ENCODE assay signal across 33 mouse cellular contexts in the genomic region with DNA sequence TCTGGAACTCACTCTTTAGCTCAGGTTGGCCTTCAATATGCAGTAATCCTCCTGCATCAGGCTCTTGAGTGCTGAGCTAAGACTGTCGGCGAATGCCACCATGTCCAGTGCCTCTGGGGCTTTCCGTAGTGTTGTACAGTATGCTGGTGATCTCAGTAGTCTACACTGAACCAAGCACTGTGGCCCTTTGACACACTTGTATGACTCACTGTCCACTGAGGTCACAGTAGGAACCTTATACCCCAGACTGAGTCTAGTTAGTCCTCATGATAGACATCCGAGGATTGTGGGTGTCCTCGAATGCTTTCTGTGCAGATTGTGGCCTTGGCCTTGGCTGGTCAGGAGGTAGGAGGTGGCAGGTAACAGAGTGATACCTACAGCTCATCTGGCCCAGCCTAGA. TPM values are rescaled to one million over a fixed set of nuclear protein-coding genes. Genes with fewer than 3 reads are reported as not detected.
A peak's percentile ranks its signal among the peaks of the same experiment; 100 is the strongest.
DNase-seq lines count a peak whose midpoint lies in the region; ATAC-seq and TF ChIP-seq lines count a peak whose summit lies in the region.
"Had no signal": no experiment of that assay in that cellular context is flagged by ENCODE, and none has a peak within 500 bp of the region (broad histone marks: within the 10 kb centered on the region; RNA-seq: fewer than 3 reads in every experiment).

No protein-coding gene starts in this region.

- H3K4me2 ChIP-seq in liver, postnatal 0 days (ENCODE audit: low read depth, low read length) = no peak overlapping the region
- H3K4me2 ChIP-seq in liver, embryonic 12.5 days = no peak overlapping the region
- no peak overlapping the region for H3K4me2 ChIP-seq in stomach, postnatal 0 days (replicated peaks; ENCODE audit: low read depth)
- H3K4me2 ChIP-seq: embryonic facial prominence, embryonic 13.5 days; forebrain, embryonic 12.5 days; forebrain, embryonic 15.5 days; heart, embryonic 12.5 days; heart, embryonic 15.5 days; hindbrain, embryonic 14.5 days had no signal

- H3K4me3 ChIP-seq in liver, postnatal 0 days (ENCODE audit: low read depth, low read length) = no peak overlapping the region
- H3K4me3 ChIP-seq in liver, embryonic 12.5 days = no peak overlapping the region
- H3K4me3 ChIP-seq in bone marrow macrophage, adult 2 months (ENCODE audit: insufficient read depth, low read length) = no peak overlapping the region
- no peak overlapping the region for H3K4me3 ChIP-seq in stomach, postnatal 0 days (ENCODE audit: low read depth, low read length)
- H3K4me3 ChIP-seq in layer of hippocampus, adult 2 months = no peak overlapping the region
- H3K4me3 ChIP-seq: embryonic facial prominence, embryonic 10.5 days; embryonic facial prominence, embryonic 13.5 days; erythroblast, embryonic 14.5 days; forebrain, embryonic 12.5 days; forebrain, embryonic 15.5 days; heart, embryonic 12.5 days; heart, embryonic 15.5 days had no signal

- no peaks in the 10 kb centered on the region for H3K36me3 ChIP-seq in liver, postnatal 0 days (replicated peaks; ENCODE audit: insufficient read depth, low read length)
- 0 out of 2 replicates have a peak, but pooled peaks cover 2% of the 10 kb centered on the region for H3K36me3 ChIP-seq in liver, embryonic 12.5 days
- H3K36me3 ChIP-seq in stomach, postnatal 0 days (ENCODE audit: control insufficient read depth, insufficient read depth, low read length) = no peaks in the 10 kb centered on the region
- H3K36me3 ChIP-seq: embryonic facial prominence, embryonic 10.5 days; embryonic facial prominence, embryonic 13.5 days; heart, embryonic 12.5 days; heart, embryonic 15.5 days had no signal

- H3K9ac ChIP-seq in liver, postnatal 0 days (replicated peaks) = no peak overlapping the region
- H3K9ac ChIP-seq in liver, embryonic 12.5 days = no peak overlapping the region
- H3K9ac ChIP-seq in stomach, postnatal 0 days (ENCODE audit: low read length) = no peak overlapping the region
- H3K9ac ChIP-seq: embryonic facial prominence, embryonic 13.5 days; forebrain, embryonic 12.5 days; forebrain, embryonic 15.5 days; heart, embryonic 12.5 days; heart, embryonic 15.5 days; hindbrain, embryonic 14.5 days had no signal

- ATAC-seq in liver, postnatal 0 days = peak; percentile 60
- no peak for ATAC-seq in liver, embryonic 12.5 days
- peak; percentile 71 for ATAC-seq in stomach, postnatal 0 days (ENCODE audit: low FRiP score, low TSS enrichment)
- ATAC-seq: activated CD4-positive, CD25-positive, alpha-beta regulatory T cell, adult 4 months; forebrain, embryonic 15.5 days; hindbrain, postnatal 0 days; inflammation-experienced regulatory T-cells, adult 6 months; intestine, embryonic 16.5 days had no signal

- H3K9me3 ChIP-seq in liver, postnatal 0 days (ENCODE audit: low read length) = no peaks in the 10 kb centered on the region
- no peaks in the 10 kb centered on the region for H3K9me3 ChIP-seq in liver, embryonic 12.5 days (replicated peaks)
- H3K9me3 ChIP-seq in stomach, postnatal 0 days (ENCODE audit: control insufficient read depth, low read length) = no peaks in the 10 kb centered on the region
- H3K9me3 ChIP-seq: embryonic facial prominence, embryonic 10.5 days; embryonic facial prominence, embryonic 13.5 days; forebrain, embryonic 12.5 days; forebrain, embryonic 15.5 days; heart, embryonic 12.5 days; heart, embryonic 15.5 days had no signal

- H3K4me1 ChIP-seq in liver, postnatal 0 days (ENCODE audit: insufficient read depth) = peaks cover 15% of the 10 kb centered on the region
- no peaks in the 10 kb centered on the region for H3K4me1 ChIP-seq in liver, embryonic 12.5 days
- peaks cover 62% of the 10 kb centered on the region for H3K4me1 ChIP-seq in bone marrow macrophage, adult 2 months (ENCODE audit: control insufficient read depth, insufficient read depth, low read length)
- H3K4me1 ChIP-seq in stomach, postnatal 0 days (replicated peaks; ENCODE audit: control insufficient read depth, insufficient read depth) = no peaks in the 10 kb centered on the region

- no peaks in the 10 kb centered on the region for H3K27me3 ChIP-seq in liver, postnatal 0 days (ENCODE audit: insufficient read depth, low read length)
- H3K27me3 ChIP-seq in liver, embryonic 12.5 days (replicated peaks) = no peaks in the 10 kb centered on the region
- H3K27me3 ChIP-seq in stomach, postnatal 0 days (ENCODE audit: control insufficient read depth, insufficient read depth, low read length) = no peaks in the 10 kb centered on the region
- H3K27me3 ChIP-seq: embryonic facial prominence, embryonic 13.5 days; forebrain, embryonic 12.5 days; forebrain, embryonic 15.5 days; heart, embryonic 12.5 days; heart, embryonic 15.5 days had no signal

- intact Hi-C loops in heart, postnatal 36 days (cut with DNase I) = no loop called here

- no peak for TF ChIP-seq POLR2A in bone marrow macrophage, adult 2 months (IDR thresholded peaks at IDR 0.05; ENCODE audit: borderline replicate concordance, low read depth, low read length)

- TF ChIP-seq CTCF in liver, postnatal 0 days (IDR thresholded peaks at IDR 0.05; ENCODE audit: low read depth) = no peak
- no peak for TF ChIP-seq CTCF in bone marrow macrophage, adult 2 months (IDR thresholded peaks at IDR 0.05; ENCODE audit: low read depth, low read length)
- TF ChIP-seq CTCF in stomach, postnatal 0 days (IDR thresholded peaks at IDR 0.05; ENCODE audit: low read depth) = no peak
- TF ChIP-seq CTCF in layer of hippocampus, adult 2 months (conservative IDR thresholded peaks at IDR 0.05) = no peak

- DNase-seq in adrenal gland, adult (ENCODE audit: inconsistent age in 2 of 2, low spot score in 1 of 2) = peak; percentile 37 to 62
- no peak for DNase-seq in adrenal gland, postnatal 10 days
- DNase-seq in liver, postnatal 0 days = no peak
- DNase-seq in stomach, postnatal 0 days (ENCODE audit: low spot score) = no peak
- no peak for DNase-seq in layer of hippocampus, adult 2 months (ENCODE audit: low spot score in 2 of 2)
- no peak for DNase-seq in heart, postnatal 36 days
- DNase-seq: adrenal gland, postnatal 14 days; cerebellum, adult 18-20 months; cerebellum, adult 9-10 months; cerebellum, postnatal 14 days; gastrocnemius, postnatal 25 days; heart, adult 18-20 months; heart, postnatal 10 days; heart, postnatal 4 days had no signal

- no peak overlapping the region for H3K27ac ChIP-seq in liver, postnatal 0 days (ENCODE audit: low read depth)
- H3K27ac ChIP-seq in liver, embryonic 12.5 days = no peak overlapping the region
- peak overlapping the region; percentile 84 for H3K27ac ChIP-seq in bone marrow macrophage, adult 2 months (ENCODE audit: insufficient read depth, low read depth, low read length)
- H3K27ac ChIP-seq in stomach, postnatal 0 days (replicated peaks) = no peak overlapping the region
- H3K27ac ChIP-seq in layer of hippocampus, adult 2 months = no peak overlapping the region
- H3K27ac ChIP-seq: embryonic facial prominence, embryonic 10.5 days; embryonic facial prominence, embryonic 13.5 days; forebrain, embryonic 12.5 days; forebrain, embryonic 15.5 days; heart, embryonic 15.5 days; hindbrain, embryonic 14.5 days; hindbrain, postnatal 0 days had no signal

- 70% methylated on average over 5 of the region's 5 CpGs for WGBS in liver, postnatal 0 days (ENCODE audit: insufficient replicate concordance)
- WGBS in liver, embryonic 12.5 days (ENCODE audit: insufficient replicate concordance) = 73% methylated on average over 5 of the region's 5 CpGs
- 94% methylated on average over 5 of the region's 5 CpGs for WGBS in stomach, postnatal 0 days

- TF ChIP-seq EP300 in liver, postnatal 0 days (IDR thresholded peaks at IDR 0.05; ENCODE audit: low read depth) = no peak
- no peak for TF ChIP-seq EP300 in stomach, postnatal 0 days (optimal IDR thresholded peaks at IDR 0.05)

RNA-seq across cellular contexts. Expression of gene Fam20c, which starts 20.8 kb away (rescaled TPM):
- total RNA-seq in adrenal gland, postnatal 10 days (2021) = 10 to 100 TPM; 17.1 to 19.7 TPM
- 15.3 and 19.0 TPM in 2 replicates for polyA plus RNA-seq in liver, postnatal 0 days (2015; fragmentation: Nextera tagmentation; extraction: Ambion mirVana)
- polyA plus RNA-seq in liver, embryonic 12.5 days (2016; fragmentation: Nextera tagmentation; extraction: Ambion mirVana) = 8.1 and 9.7 TPM in 2 replicates
- 33.1 and 36.5 TPM in 2 replicates for polyA plus RNA-seq in bone marrow macrophage, adult 2 months (2012; ENCODE audit: insufficient read depth, insufficient read length, missing spikeins)
- 5.5 and 6.1 TPM in 2 replicates for polyA plus RNA-seq in stomach, postnatal 0 days (2015; fragmentation: Nextera tagmentation; extraction: Ambion mirVana)
- total RNA-seq in layer of hippocampus, adult 2 months (2021) = 10 to 100 TPM; 29.2 to 33.7 TPM
- total RNA-seq in heart, postnatal 36 days (2021) = 10 to 100 TPM; 10.3 to 12.5 TPM
- polyA plus RNA-seq: activated CD4-positive, CD25-positive, alpha-beta regulatory T cell, adult 4 months; inflammation-experienced regulatory T-cells, adult 6 months had no signal

RNA-seq across cellular contexts. Expression of gene Gm5294, which starts 44.8 kb away (rescaled TPM):
- not detected for total RNA-seq in adrenal gland, postnatal 10 days (2021)
- not detected in 2 replicates for polyA plus RNA-seq in liver, postnatal 0 days (2015; fragmentation: Nextera tagmentation; extraction: Ambion mirVana)
- not detected in 2 replicates for polyA plus RNA-seq in liver, embryonic 12.5 days (2016; fragmentation: Nextera tagmentation; extraction: Ambion mirVana)
- not detected in 2 replicates for polyA plus RNA-seq in bone marrow macrophage, adult 2 months (2012; ENCODE audit: insufficient read depth, insufficient read length, missing spikeins)
- polyA plus RNA-seq in stomach, postnatal 0 days (2015; fragmentation: Nextera tagmentation; extraction: Ambion mirVana) = not detected in 2 replicates
- not detected for total RNA-seq in layer of hippocampus, adult 2 months (2021)
- not detected for total RNA-seq in heart, postnatal 36 days (2021)
- total RNA-seq: adrenal gland, postnatal 14 days; adrenal gland, postnatal 4 days; ES-E14; gastrocnemius, adult 8-10 months; gastrocnemius, postnatal 25 days; heart, adult 18-20 months; heart, postnatal 10 days; heart, postnatal 4 days; hindbrain, postnatal 0 days had no signal
- polyA plus RNA-seq: activated CD4-positive, CD25-positive, alpha-beta regulatory T cell, adult 4 months; embryonic facial prominence, embryonic 10.5 days; embryonic facial prominence, embryonic 13.5 days; erythroblast, embryonic 14.5 days; forebrain, embryonic 12.5 days; forebrain, embryonic 15.5 days; gonadal fat pad, adult 2 months; heart, embryonic 12.5 days; heart, embryonic 15.5 days; hindbrain, embryonic 11.5 days; inflammation-experienced regulatory T-cells, adult 6 months; intestine, embryonic 16.5 days had no signal

Comparison
In these comparisons a context has a peak if more than half of its experiments do, and no peak if none do; other contexts are left out.
1. DNase-seq: peak in adrenal gland, adult (2 of 2); none in adrenal gland, postnatal 10 days (single experiment), liver, postnatal 0 days (single experiment), stomach, postnatal 0 days (single experiment), layer of hippocampus, adult 2 months (0 of 2) and heart, postnatal 36 days (0 of 2).